Mouse (Mus musculus) kidney, embryonic 16.5 days (tissue): ENCODE results near the gene Tal1. TPM values are rescaled to one million over a fixed set of nuclear protein-coding genes. Genes with fewer than 3 reads are reported as not detected.

ENCODE experiments used
- ATAC-seq: fragments of 200-750 bp; cut with Nextera tagmentation; 2 replicates; pipeline ENCODE4 v1.8.0; 2017; ENCODE audit warnings: moderate TSS enrichment; ENCODE audit not compliant: low FRiP score, low TSS enrichment
- H3K27ac ChIP-seq: fragments of 300-500 bp; sonication (generic); 2 replicates; pipeline ENCODE4 v1.5.1; 2014; ENCODE audit warnings: low read length
- H3K27me3 ChIP-seq: fragments of 300-500 bp; sonication (generic); 2 replicates; pipeline ENCODE4 v1.6.1; 2014; ENCODE audit warnings: low read length, control low read depth, mixed read lengths; ENCODE audit not compliant: insufficient read depth
- H3K36me3 ChIP-seq: fragments of 300-500 bp; sonication (generic); 2 replicates; pipeline ENCODE4 v1.6.1; 2014; ENCODE audit warnings: low read length, control low read depth, mixed read lengths; ENCODE audit not compliant: insufficient read depth
- H3K4me1 ChIP-seq: fragments of 300-500 bp; sonication (generic); 2 replicates; pipeline ENCODE4 v1.6.1; 2014; ENCODE audit warnings: low read length, control low read depth, mixed read lengths; ENCODE audit not compliant: insufficient read depth
- H3K4me2 ChIP-seq: fragments of 300-500 bp; sonication (generic); replicated peaks from 2 replicates; pipeline ENCODE4 v1.6.1; 2014; ENCODE audit warnings: low read depth, low read length
- H3K4me3 ChIP-seq: fragments of 300-500 bp; sonication (generic); 2 replicates; pipeline ENCODE4 v1.5.1; 2014; ENCODE audit warnings: mild to moderate bottlenecking, low read length
- H3K9ac ChIP-seq: fragments of 300-500 bp; sonication (generic); replicated peaks from 2 replicates; pipeline ENCODE4 v1.6.1; 2014; ENCODE audit warnings: low read length
- H3K9me3 ChIP-seq: fragments of 300-500 bp; sonication (generic); 2 replicates; pipeline ENCODE4 v1.6.1; 2016; ENCODE audit warnings: low read length, control low read depth
- WGBS: fragments of 180-500 bp; shearing (Covaris S2); extraction: QIAGEN DNeasy Blood & Tissue Kit; methylation state at CpG from one replicate; pipeline ENCODE4 v1.1.7; 2014; 5-methylcytosine and 5-hydroxymethylcytosine counted together
- polyA plus RNA-seq: library from polyadenylated mRNA; unstranded; fragments of >200 nt; fragmentation: Nextera tagmentation; extraction: Ambion mirVana; gene quantifications from 2 replicates; pipeline ENCODE4 v1.2.1, GENCODE M21; 2015

Gene Tal1
- polyA plus RNA-seq, 1 experiment from 2014 or later: 1.3 TPM

DNA sequence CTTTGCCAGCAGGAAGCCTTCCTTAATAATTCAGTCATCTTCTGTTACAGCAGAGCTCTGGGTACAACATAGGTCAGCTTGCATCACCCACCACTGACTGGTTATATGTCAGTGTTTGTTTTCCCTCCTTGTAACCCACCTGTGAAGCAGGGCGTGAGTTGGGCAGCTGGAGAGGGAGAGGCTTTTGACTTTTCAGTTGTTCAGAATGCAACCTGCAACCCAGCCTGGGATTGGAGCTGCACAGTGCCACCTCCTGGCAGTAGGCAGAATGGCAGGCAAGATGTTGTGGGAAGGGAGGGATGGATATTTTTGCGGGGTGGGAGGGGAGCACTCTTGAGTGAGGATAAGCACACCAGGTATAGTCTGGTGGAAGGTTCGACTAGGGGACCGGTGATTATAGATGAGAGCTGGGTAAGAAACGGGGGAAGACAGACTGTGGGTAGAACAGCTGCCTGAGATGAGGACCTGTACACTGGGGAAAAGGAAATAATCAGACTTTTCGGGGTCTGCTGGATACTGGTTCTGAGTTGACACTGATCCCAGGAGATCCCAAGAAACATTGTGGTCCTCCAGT, 29.4 kb downstream of the Tal1 start:
- 0 out of 2 replicates have a peak, but pooled peaks have one; percentile 9 for ATAC-seq
- Histone ChIP-seq H3K9me3 (no peaks in the 10 kb centered on the region), H3K27me3 (no peaks in the 10 kb centered on the region), H3K4me1 (0 out of 2 replicates have a peak, but pooled peaks cover 14% of the 10 kb centered on the region), H3K27ac (no peak overlapping the region), H3K4me3 (no peak overlapping the region), H3K4me2 (no peak overlapping the region), H3K36me3 (no peaks in the 10 kb centered on the region), H3K9ac (no peak overlapping the region)
- 18% methylated on average over 6 of the region's 6 CpGs for WGBS

DNA sequence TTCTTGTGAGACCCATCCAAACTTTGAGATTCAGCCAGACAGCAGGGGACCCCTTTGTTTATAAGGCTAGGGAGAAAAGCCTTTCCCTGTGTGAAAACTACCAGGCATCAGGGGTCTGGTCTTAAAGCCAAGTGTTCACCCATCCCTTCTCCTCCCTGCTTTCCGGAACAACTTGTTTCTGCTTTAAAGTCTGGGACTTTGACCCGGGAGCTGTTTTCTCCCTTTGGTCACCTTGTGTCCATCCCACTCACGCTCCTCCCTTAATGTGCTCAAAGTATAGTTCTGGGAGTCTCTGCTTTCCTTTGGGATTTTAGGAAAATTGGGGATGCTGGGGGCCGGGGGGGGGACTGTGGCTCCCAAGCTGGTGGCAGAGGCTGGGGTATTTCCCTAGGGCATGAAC, 30.0 kb downstream of the Tal1 start:
- 73% methylated on average over 4 of the region's 4 CpGs for WGBS
- Histone ChIP-seq H3K36me3 (no peaks in the 10 kb centered on the region), H3K27me3 (no peaks in the 10 kb centered on the region), H3K4me2 (no peak overlapping the region), H3K9me3 (no peaks in the 10 kb centered on the region), H3K27ac (peak overlapping the region; percentile 85), H3K4me1 (0 out of 2 replicates have a peak, but pooled peaks cover 14% of the 10 kb centered on the region), H3K4me3 (no peak overlapping the region), H3K9ac (no peak overlapping the region)
- no peak for ATAC-seq

GRCm38 (mm10) chr4:115086763-115087415, 30.7 kb downstream of the Tal1 start:
- H3K9ac ChIP-seq: 0 out of 2 replicates have a peak overlapping the region, but pooled peaks have one; percentile 6
- no peaks in the 10 kb centered on the region for H3K36me3 ChIP-seq
- peak; percentile 20; the same call in 1 of the 2 replicates for ATAC-seq
- no peak overlapping the region for H3K4me3 ChIP-seq
- no peaks in the 10 kb centered on the region for H3K27me3 ChIP-seq
- WGBS: 45% methylated on average over 3 of the region's 3 CpGs
- H3K27ac ChIP-seq: peak overlapping the region; percentile 85
- H3K4me1 ChIP-seq: 0 out of 2 replicates have a peak, but pooled peaks cover 14% of the 10 kb centered on the region
- H3K9me3 ChIP-seq: no peaks in the 10 kb centered on the region
- 0 out of 2 replicates have a peak overlapping the region, but pooled peaks have one; percentile 6 for H3K4me2 ChIP-seq

DNA sequence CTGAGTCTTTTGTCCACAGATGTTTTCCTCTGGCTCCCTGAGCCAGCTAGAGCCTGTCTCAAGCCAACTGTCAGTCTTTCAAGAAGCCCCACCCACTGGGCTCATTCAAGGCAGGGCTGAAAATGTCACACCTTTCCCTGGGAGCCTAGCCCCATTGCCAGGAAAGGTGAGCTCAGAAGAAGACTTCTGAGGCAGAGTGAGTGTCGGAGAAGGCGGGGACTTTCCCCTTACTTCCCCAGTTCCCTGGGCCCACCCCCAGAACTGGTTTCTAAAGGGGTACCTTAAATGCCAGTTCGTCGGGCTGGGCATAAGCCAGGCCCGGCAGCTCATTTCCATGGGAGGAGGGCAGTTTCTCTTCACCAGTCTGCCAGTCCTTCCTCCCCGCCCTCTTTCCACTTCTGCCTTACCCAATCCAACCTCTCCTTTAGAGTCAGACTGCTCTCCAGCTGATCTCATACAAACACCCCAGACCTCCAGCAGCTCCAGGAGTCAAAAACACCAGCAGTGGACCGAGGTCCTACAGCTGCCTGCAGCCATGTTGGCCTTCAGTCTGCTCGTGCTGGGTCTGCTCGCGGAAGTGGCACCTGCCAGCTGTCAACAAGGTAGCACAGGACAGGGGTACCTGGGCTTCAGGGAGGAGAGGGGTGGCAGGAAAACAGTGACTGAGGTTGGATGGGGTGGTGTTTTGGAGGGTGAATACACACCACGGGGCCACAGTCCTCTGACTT, 32.5 kb downstream of the Tal1 start, which contains the start of gene Pdzk1ip1:
Gene Pdzk1ip1 (plus strand): TSS at position 98 of the 728 bp plus-strand sequence.
- H3K9ac ChIP-seq: peak within 1 kb of the TSS; percentile 53
- H3K36me3 ChIP-seq: no peaks in the 10 kb centered on the region
- H3K4me2 ChIP-seq: peak within 1 kb of the TSS; percentile 41
- H3K27me3 ChIP-seq: no peaks in the 10 kb centered on the region
- ATAC-seq: peak; percentile 49
- H3K9me3 ChIP-seq: no peaks in the 10 kb centered on the region
- 0 out of 2 replicates have a peak, but pooled peaks cover 18% of the 10 kb centered on the region for H3K4me1 ChIP-seq
- peak within 1 kb of the TSS; percentile 37 for H3K4me3 ChIP-seq
- WGBS: 9% methylated on average over 11 of the region's 11 CpGs
- H3K27ac ChIP-seq: peak within 1 kb of the TSS; percentile 85

DNA sequence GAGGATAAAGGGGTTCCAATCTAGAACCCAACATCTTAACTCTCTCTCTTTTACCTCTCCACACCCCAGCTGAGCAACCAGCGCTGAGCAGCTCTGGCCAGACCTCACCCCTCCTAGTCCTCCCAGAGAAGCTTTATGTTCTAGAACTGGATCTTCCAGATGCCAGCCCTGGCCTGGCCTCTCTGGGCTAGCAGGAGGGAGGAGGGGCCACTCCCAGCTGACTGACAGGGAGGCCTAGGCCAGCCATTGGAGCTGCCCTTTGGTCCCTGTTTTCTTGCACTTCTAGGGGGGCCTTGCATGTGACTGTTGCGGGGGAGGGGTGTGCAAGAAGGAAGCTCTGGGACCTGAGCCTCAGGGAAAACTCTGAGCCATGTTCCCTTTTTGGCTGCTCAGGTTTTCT, 34.4 kb downstream of the Tal1 start:
- H3K27me3 ChIP-seq: peaks cover 9% of the 10 kb centered on the region
- H3K36me3 ChIP-seq: no peaks in the 10 kb centered on the region
- H3K9me3 ChIP-seq: no peaks in the 10 kb centered on the region
- H3K4me2 ChIP-seq: peak overlapping the region; percentile 41
- peak overlapping the region; percentile 37 for H3K4me3 ChIP-seq
- H3K4me1 ChIP-seq: peaks cover 19% of the 10 kb centered on the region; the same call in 1 of the 2 replicates
- 0 out of 2 replicates have a peak overlapping the region, but pooled peaks have one; percentile 23 for H3K9ac ChIP-seq
- H3K27ac ChIP-seq: peak overlapping the region; percentile 85
- ATAC-seq: peak; percentile 16; the same call in 1 of the 2 replicates
- 63% methylated on average over 2 of the region's 2 CpGs for WGBS

DNA sequence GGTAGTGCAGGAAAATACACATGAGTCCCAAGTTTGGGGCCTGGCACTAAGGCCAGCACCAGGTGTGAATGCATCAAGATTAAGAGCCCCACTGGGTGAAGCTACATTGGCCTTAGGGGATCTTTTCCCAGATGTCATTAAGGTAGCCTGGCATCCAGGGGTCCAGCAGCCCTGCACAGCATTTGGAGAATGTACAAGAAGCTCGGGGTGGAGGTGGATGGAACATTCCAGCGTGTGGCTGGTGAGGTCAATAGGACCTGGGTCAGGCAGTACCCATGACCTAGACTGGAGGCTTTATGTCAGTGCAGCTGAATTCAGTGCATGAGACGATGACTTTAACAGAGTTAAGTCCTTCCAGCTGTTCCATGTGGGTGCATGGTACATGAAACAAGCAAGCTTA, 35.6 kb downstream of the Tal1 start:
- Histone ChIP-seq H3K36me3 (no peaks in the 10 kb centered on the region), H3K9me3 (no peaks in the 10 kb centered on the region), H3K4me1 (peaks cover 27% of the 10 kb centered on the region), H3K4me2 (no peak overlapping the region; the same call in 1 of the 2 replicates), H3K27ac (0 out of 2 replicates have a peak overlapping the region, but pooled peaks have one; percentile 51), H3K9ac (no peak overlapping the region), H3K4me3 (no peak overlapping the region), H3K27me3 (peaks cover 13% of the 10 kb centered on the region)
- ATAC-seq: no peak
- 72% methylated on average over 3 of the region's 3 CpGs for WGBS

DNA sequence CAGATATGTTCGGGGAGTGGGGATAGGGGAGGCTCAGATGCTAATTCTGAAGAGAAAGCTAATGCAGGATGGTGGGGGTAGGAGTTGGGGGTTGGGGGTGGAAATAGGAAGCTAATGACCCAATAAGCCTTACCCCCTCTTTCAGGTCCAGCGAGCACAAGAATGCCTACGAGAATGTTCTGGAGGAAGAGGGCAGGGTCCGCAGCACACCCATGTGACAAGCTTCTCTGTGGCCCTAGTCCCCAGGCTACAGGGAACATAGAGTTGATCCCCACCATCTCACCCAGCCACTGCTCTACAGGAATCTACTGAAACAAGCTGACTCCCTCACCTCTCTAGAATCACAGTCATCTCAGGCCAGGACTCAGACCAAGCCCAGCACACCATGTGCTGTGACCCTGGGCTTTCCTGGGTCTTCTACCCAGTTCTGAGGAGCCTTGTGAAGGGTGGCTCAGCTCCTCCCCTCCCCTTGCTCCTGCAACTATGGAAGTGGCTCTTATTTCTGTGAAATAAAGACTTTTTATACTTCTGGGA, 37.2 kb downstream of the Tal1 start:
- peaks cover 22% of the 10 kb centered on the region for H3K4me1 ChIP-seq
- no peaks in the 10 kb centered on the region for H3K36me3 ChIP-seq
- H3K4me3 ChIP-seq: no peak overlapping the region
- peak overlapping the region; percentile 66; the same call in 1 of the 2 replicates for H3K27ac ChIP-seq
- no peak overlapping the region for H3K4me2 ChIP-seq
- ATAC-seq: peak; percentile 7; the same call in 1 of the 2 replicates
- 53% methylated on average over 4 of the region's 4 CpGs for WGBS
- H3K9ac ChIP-seq: no peak overlapping the region
- no peaks in the 10 kb centered on the region for H3K9me3 ChIP-seq
- H3K27me3 ChIP-seq: peaks cover 16% of the 10 kb centered on the region

- Histone ChIP-seq H3K4me1 (peaks cover 22% of the 10 kb centered on the region), H3K9me3 (no peaks in the 10 kb centered on the region), H3K36me3 (no peaks in the 10 kb centered on the region), H3K27ac (no peak overlapping the region), H3K4me3 (no peak overlapping the region), H3K9ac (no peak overlapping the region), H3K27me3 (peaks cover 16% of the 10 kb centered on the region), H3K4me2 (no peak overlapping the region)
- ATAC-seq: no peak
- 86% methylated on average over 2 of the region's 2 CpGs for WGBS
These were observed 37.8 kb downstream of the Tal1 start for GRCm38 (mm10) chr4:115094056-115094455.

- 3% methylated on average over 30 of the region's 31 CpGs for WGBS
- ATAC-seq: peak; percentile 88
- Histone ChIP-seq H3K27ac (peak overlapping the region; percentile 85), H3K36me3 (no peaks in the 10 kb centered on the region), H3K4me3 (peak overlapping the region; percentile 48), H3K9me3 (no peaks in the 10 kb centered on the region), H3K27me3 (peaks cover 16% of the 10 kb centered on the region), H3K4me1 (peaks cover 22% of the 10 kb centered on the region), H3K9ac (peak overlapping the region; percentile 60), H3K4me2 (peak overlapping the region; percentile 74)
These were observed 39.6 kb downstream of the Tal1 start for GRCm38 (mm10) chr4:115095671-115096434.
